Mouse (Mus musculus) stomach, postnatal 0 days (tissue): Measurements from ENCODE around the gene Smco1.

Experiments
- CTCF ChIP-seq: IDR thresholded peaks from 2 replicates; pipeline ENCODE4 v1.5.1; 2016; ENCODE audit warnings: antibody characterized with exemption, low read depth, mild to moderate bottlenecking, moderate library complexity
- EP300 ChIP-seq: optimal IDR thresholded peaks from 2 replicates; pipeline ENCODE3; 2016; ENCODE audit warnings: antibody characterized with exemption

DNA sequence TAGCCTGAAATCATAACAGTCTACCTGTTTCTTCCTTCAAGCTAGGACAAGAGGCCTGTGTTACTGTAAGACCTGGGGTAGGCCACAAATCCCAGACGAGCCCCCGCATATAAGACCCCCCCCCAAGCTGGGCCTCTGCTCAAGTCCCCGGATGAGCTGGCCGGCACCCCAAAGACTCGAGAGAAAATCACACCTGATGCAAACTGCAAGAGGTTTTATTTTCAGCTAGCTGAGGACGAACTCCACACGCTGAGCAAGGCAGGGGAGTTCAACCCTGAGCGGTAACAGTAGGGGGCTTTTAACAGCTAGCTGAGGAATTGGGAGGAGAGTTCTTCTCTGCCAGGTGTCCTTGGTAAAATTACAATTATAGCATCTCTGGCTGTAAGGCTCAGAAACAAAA, 8.9 kb downstream of the Smco1 start:
- TF ChIP-seq CTCF = no peak
- no peak for TF ChIP-seq EP300
